Mouse (Mus musculus) liver, postnatal 0 days (tissue): ENCODE data around the gene H2-Ab1. TPM values are rescaled to one million over a fixed set of nuclear protein-coding genes. Genes with fewer than 3 reads are reported as not detected.
"Not testable (repeated sequence)": the region's sequence is repeated elsewhere in the genome, so short reads cannot be mapped to it uniquely, and the experiment has no call there.

Experiments
- ATAC-seq: fragments of 200-750 bp; cut with Nextera tagmentation; 2 replicates; pipeline ENCODE4 v1.8.0; 2017; ENCODE audit warnings: mild to moderate bottlenecking, moderate library complexity
- DNase-seq: peaks from one replicate; pipeline ENCODE4 v3.0.0-alpha.2; 2016
- H3K27ac ChIP-seq: fragments of 300-500 bp; sonication (generic); 2 replicates; pipeline ENCODE4 v1.5.1; 2014; ENCODE audit warnings: antibody characterized with exemption, moderate library complexity, mild to moderate bottlenecking, low read depth
- H3K27me3 ChIP-seq: fragments of 300-500 bp; sonication (generic); 2 replicates; pipeline ENCODE4 v1.6.1; 2014; ENCODE audit warnings: low read length, control low read depth, mixed read lengths; ENCODE audit not compliant: insufficient read depth
- H3K36me3 ChIP-seq: fragments of 300-500 bp; sonication (generic); replicated peaks from 2 replicates; pipeline ENCODE4 v1.6.1; 2014; ENCODE audit warnings: mild to moderate bottlenecking, control low read depth, low read length, moderate library complexity, mixed read lengths; ENCODE audit not compliant: insufficient read depth
- H3K4me1 ChIP-seq: fragments of 300-500 bp; sonication (generic); 2 replicates; pipeline ENCODE4 v1.6.1; 2014; ENCODE audit warnings: antibody characterized with exemption, mild to moderate bottlenecking, control low read depth; ENCODE audit not compliant: insufficient read depth
- H3K4me2 ChIP-seq: fragments of 300-500 bp; sonication (generic); 2 replicates; pipeline ENCODE4 v1.6.1; 2014; ENCODE audit warnings: low read depth, mild to moderate bottlenecking, low read length, moderate library complexity, mixed read lengths
- H3K4me3 ChIP-seq: fragments of 300-500 bp; sonication (generic); 2 replicates; pipeline ENCODE4 v1.5.1; 2014; ENCODE audit warnings: low read depth, low read length
- H3K9ac ChIP-seq: fragments of 300-500 bp; sonication (generic); replicated peaks from 2 replicates; pipeline ENCODE4 v1.6.1; 2014; ENCODE audit warnings: mild to moderate bottlenecking, moderate library complexity
- H3K9me3 ChIP-seq: fragments of 300-500 bp; sonication (generic); 2 replicates; pipeline ENCODE4 v1.6.1; 2016; ENCODE audit warnings: mild to moderate bottlenecking, control low read depth, low read length, mixed read lengths
- CTCF ChIP-seq: sonication (generic); IDR thresholded peaks from 2 replicates; pipeline ENCODE4 v1.5.1; 2016; ENCODE audit warnings: antibody characterized with exemption, low read depth
- EP300 ChIP-seq: IDR thresholded peaks from 2 replicates; pipeline ENCODE4 v1.6.1; 2016; ENCODE audit warnings: antibody characterized with exemption, low read depth, mild to moderate bottlenecking
- WGBS: fragments of 180-500 bp; shearing (Covaris S2); extraction: QIAGEN DNeasy Blood & Tissue Kit; methylation state at CpG from one replicate; pipeline ENCODE4 v1.1.7; 2014; ENCODE audit not compliant: insufficient replicate concordance; 5-methylcytosine and 5-hydroxymethylcytosine counted together
- polyA plus RNA-seq: library from polyadenylated mRNA; unstranded; fragments of >200 nt; fragmentation: Nextera tagmentation; extraction: Ambion mirVana; gene quantifications from 2 replicates; pipeline ENCODE4 v1.2.1, GENCODE M21; 2015

Gene H2-Ab1
- polyA plus RNA-seq, 1 experiment from 2014 or later = 24.9 TPM

- Histone ChIP-seq H3K9ac (no peak overlapping the region), H3K27me3 (no peaks in the 10 kb centered on the region), H3K4me2 (no peak overlapping the region), H3K4me1 (no peaks in the 10 kb centered on the region), H3K36me3 (no peaks in the 10 kb centered on the region), H3K4me3 (no peak overlapping the region), H3K27ac (no peak overlapping the region), H3K9me3 (no peaks in the 10 kb centered on the region)
- WGBS = 83% methylated on average over 3 of the region's 3 CpGs
- DNase-seq (no peak), ATAC-seq (no peak)
- TF ChIP-seq EP300 (no peak), CTCF (no peak)
Measured at GRCm38 (mm10) chr17:34224816-34225215, 32.7 kb upstream of the H2-Ab1 start.

GRCm38 (mm10) chr17:34225426-34225825, 32.1 kb upstream of the H2-Ab1 start:
- DNase-seq (no peak), ATAC-seq (no peak)
- no peak overlapping the region for H3K4me3 ChIP-seq
- H3K4me2 ChIP-seq = no peak overlapping the region
- no peak for TF ChIP-seq EP300
- TF ChIP-seq CTCF = no peak
- no peak overlapping the region for H3K9ac ChIP-seq
- H3K27ac ChIP-seq = no peak overlapping the region
- 89% methylated on average over 8 of the region's 8 CpGs for WGBS
- no peaks in the 10 kb centered on the region for H3K36me3 ChIP-seq
- no peaks in the 10 kb centered on the region for H3K4me1 ChIP-seq
- no peaks in the 10 kb centered on the region for H3K27me3 ChIP-seq
- H3K9me3 ChIP-seq = no peaks in the 10 kb centered on the region

GRCm38 (mm10) chr17:34225911-34226310, 31.6 kb upstream of the H2-Ab1 start:
- H3K27me3 ChIP-seq, DNase-seq: not testable (repeated sequence)
- WGBS = 94% methylated on average over 13 of the region's 23 CpGs

GRCm38 (mm10) chr17:34230971-34231370, 26.5 kb upstream of the H2-Ab1 start:
- not testable (repeated sequence) for H3K9ac ChIP-seq, H3K4me3 ChIP-seq, H3K27ac ChIP-seq, H3K4me1 ChIP-seq, H3K9me3 ChIP-seq, H3K27me3 ChIP-seq, H3K4me2 ChIP-seq, DNase-seq, H3K36me3 ChIP-seq, ATAC-seq
- WGBS = 91% methylated on average over 6 of the region's 9 CpGs

More at GRCm38 (mm10) chr17:34225911-34226310, 31.6 kb upstream of the H2-Ab1 start:
- H3K4me1 ChIP-seq, H3K9ac ChIP-seq, H3K36me3 ChIP-seq, H3K27ac ChIP-seq, H3K4me2 ChIP-seq, ATAC-seq, H3K4me3 ChIP-seq, H3K9me3 ChIP-seq: not testable (repeated sequence)

GRCm38 (mm10) chr17:34232021-34232420, 25.5 kb upstream of the H2-Ab1 start:
- WGBS = 81% methylated on average over 5 of the region's 7 CpGs
- H3K9ac ChIP-seq, H3K9me3 ChIP-seq, H3K36me3 ChIP-seq, H3K4me2 ChIP-seq, DNase-seq, H3K4me1 ChIP-seq, H3K27me3 ChIP-seq, ATAC-seq, H3K4me3 ChIP-seq, H3K27ac ChIP-seq: not testable (repeated sequence)

- Histone ChIP-seq H3K4me1 (peaks cover 3% of the 10 kb centered on the region; the same call in 1 of the 2 replicates), H3K27me3 (no peaks in the 10 kb centered on the region), H3K36me3 (no peaks in the 10 kb centered on the region), H3K9ac (no peak overlapping the region), H3K27ac (no peak overlapping the region), H3K4me3 (no peak overlapping the region), H3K9me3 (no peaks in the 10 kb centered on the region), H3K4me2 (peak overlapping the region; percentile 10; the same call in 1 of the 2 replicates)
- TF ChIP-seq EP300 = no peak
- peak; percentile 95 for TF ChIP-seq CTCF
- ATAC-seq = peak; percentile 84
- WGBS = 12% methylated on average over 9 of the region's 9 CpGs
- DNase-seq = peak; percentile 80
Measured at GRCm38 (mm10) chr17:34234926-34235325, 22.6 kb upstream of the H2-Ab1 start.

GRCm38 (mm10) chr17:34236691-34237090, 20.8 kb upstream of the H2-Ab1 start:
- Histone ChIP-seq H3K4me1 (peaks cover 3% of the 10 kb centered on the region; the same call in 1 of the 2 replicates), H3K27me3 (no peaks in the 10 kb centered on the region), H3K36me3 (no peaks in the 10 kb centered on the region), H3K27ac (no peak overlapping the region), H3K4me3 (no peak overlapping the region), H3K4me2 (no peak overlapping the region), H3K9me3 (0 out of 2 replicates have a peak, but pooled peaks cover 2% of the 10 kb centered on the region), H3K9ac (no peak overlapping the region)
- DNase-seq (no peak), ATAC-seq (no peak)
- 75% methylated on average over 5 of the region's 5 CpGs for WGBS
- TF ChIP-seq EP300 (no peak), CTCF (no peak)
